Mouse (Mus musculus) heart, adult 18-20 months (tissue): ENCODE measurements around the gene 3110009E18Rik. TPM values are rescaled to one million over a fixed set of nuclear protein-coding genes. Genes with fewer than 3 reads are reported as not detected.
A peak's percentile ranks its signal among the peaks of the same experiment; 100 is the strongest.

ENCODE experiments used
- DNase-seq, 2 experiments: peaks; one replicate each; pipeline ENCODE4 v3.0.0; 2021 to 2022; ENCODE audit warnings: mixed read lengths in 1 of 2
- total RNA-seq, 2 experiments: library from RNA; stranded (reverse); gene quantifications; 2 replicates each; pipeline ENCODE4 v1.2.3; 2021

Gene 3110009E18Rik
- total RNA-seq, 2 experiments from 2014 or later: 6.2 to 6.4 TPM

DNA sequence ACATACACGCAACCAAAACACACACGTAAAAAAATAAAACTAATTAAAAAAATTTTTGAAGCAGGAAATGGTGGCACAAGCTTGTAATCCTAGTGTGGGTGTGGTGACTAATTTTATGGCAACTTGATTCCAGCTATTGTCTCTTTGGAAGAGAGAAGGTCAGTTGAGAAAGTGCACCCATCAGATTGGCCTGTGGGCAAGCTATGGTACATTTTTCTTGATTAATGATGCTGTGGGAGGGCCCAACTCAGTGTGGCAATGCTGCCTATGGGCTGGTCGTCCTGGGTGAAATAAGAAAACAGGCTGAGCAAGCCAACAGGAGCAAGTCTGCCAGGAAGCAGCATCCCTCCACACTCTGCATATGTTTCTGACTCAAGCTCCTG is 19.8 kb upstream of the 3110009E18Rik start:
- no peak for DNase-seq

DNA sequence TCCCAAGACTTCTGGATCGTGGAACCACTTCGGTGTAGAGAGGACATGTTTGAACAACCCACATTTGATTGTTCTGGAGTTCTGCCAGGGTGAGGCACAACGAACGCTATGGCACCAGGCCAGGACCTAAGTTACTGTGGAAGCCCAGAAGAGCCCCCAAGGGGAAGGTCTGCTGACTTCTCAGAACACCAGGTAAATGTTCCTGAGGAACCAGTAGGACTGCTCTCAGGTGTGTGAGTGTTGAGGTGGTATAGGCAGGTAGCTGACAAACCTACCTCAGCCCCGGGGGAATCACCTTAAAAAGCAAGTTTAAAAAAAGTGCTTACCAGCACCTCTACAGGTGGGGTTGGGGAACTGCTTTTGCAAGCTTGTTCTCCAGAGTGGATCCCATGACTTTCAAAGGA is 15.4 kb upstream of the 3110009E18Rik start:
- no peak for DNase-seq

DNA sequence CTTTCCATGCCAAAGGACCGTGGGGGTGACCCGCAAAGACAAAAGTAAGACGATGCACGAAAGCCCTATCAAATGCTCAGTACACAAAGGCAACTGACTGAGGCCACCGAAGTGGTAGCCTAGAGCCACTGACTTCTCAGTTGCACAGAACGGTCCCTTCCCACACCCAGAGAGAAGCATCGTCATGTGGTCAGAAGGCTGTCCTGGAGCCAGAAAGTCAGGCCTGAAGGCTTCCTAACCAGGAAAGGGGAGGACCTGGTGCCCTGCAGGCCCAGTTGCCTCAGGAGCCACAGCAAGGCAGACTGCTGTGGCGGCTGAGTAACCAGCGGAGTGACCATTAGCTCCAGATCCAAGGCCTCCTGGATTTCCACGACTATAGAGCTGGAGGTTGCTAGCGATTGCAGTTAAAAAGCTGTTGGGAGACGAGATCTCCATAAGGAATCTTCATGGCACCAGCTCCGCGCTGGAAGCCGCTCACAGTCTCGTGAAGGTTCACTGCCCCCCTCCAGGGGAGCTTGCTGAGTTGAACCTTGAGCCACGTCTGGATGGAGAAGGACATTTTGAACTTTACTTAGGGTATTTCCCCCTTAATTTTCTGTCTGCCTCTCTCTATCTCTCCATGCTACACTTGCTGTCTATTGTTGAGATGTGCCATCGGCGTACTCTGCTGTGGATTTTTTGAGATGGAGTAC is 11.1 kb upstream of the 3110009E18Rik start:
- DNase-seq: no peak

DNA sequence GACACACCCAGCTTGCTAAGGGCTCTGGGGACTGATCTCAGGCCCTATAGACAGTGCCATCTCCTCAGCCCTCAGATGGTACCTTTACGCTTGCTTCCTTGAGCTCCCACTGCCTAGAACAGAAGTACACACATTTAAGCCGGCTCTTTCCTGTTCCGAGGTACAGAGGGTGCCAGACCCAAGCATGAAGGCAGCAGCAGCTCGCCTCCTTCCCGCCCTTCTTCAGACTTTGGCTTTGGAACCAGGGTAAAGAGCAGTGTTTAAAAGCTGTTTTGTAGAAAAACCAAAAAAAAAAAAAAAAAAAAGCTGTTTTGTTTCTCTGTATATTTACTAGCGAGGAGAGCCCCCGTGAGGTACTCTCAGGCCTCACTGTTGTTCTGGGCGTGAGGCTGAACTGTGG is 9.2 kb upstream of the 3110009E18Rik start:
- DNase-seq: no peak

DNA sequence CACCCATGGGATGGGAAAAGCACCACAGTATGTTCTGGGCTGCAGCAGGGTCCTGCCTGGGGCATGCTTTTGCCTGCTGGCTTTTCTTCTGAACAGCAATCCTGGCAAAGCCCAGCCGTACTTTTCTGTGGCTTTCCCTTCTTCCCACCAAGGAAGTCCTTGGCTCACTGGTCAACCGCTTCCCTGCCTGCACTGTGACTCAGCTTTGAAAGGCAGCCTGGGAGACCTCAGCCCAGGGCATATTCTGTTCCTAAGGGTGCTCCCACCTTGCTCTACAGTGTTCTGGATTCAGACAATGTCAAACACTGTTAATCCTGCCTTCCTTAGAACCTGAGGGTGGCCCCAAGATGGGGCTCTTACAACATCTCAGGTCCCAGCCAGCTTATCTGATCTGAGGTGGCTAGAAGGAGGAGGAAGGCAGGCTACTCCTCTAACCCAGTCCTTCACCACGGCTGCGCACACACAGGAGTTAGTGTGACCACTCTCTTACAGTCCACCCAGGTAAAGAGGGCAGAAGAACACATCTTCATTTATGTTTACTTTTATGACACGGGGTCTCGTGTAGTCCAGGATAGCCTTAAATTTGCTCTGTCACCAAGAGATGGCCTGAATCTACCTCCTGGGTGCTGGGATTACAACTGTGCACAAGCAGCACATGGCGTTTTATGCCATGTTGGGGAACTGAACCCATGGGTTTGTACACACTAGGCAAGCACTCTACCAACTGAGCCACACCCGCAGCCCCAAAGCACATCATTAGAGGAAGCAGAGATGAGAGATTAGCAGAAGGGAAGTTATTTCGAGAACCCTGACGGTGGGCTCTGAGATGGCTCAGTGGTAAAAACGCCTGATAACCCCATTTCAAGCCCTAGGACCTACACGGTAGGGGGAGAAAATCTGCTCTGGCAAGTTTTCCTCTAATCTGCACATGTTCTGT is 8.5 kb upstream of the 3110009E18Rik start:
- no peak for DNase-seq

DNA sequence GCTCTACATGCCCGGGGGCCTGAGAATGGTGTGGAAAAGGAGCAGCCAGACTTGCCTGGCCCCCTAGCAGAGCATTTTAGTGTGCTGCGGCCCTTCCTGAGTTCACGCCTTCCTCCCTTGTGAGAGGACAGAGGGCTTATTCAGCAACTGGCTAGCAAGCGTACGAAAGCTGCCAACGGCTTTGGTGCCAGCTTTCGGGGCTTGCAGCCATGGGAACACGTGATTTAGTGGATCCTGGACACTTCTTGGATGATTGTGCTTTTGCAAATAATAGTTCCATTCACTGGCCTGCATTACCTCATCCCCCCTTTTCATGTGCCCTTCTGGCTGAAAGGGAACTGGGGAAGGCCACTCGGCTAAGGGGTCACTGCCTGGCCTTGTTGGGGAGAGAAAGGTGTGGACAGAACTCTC is 5.3 kb upstream of the 3110009E18Rik start:
- DNase-seq: peak; percentile 86 to 89

DNA sequence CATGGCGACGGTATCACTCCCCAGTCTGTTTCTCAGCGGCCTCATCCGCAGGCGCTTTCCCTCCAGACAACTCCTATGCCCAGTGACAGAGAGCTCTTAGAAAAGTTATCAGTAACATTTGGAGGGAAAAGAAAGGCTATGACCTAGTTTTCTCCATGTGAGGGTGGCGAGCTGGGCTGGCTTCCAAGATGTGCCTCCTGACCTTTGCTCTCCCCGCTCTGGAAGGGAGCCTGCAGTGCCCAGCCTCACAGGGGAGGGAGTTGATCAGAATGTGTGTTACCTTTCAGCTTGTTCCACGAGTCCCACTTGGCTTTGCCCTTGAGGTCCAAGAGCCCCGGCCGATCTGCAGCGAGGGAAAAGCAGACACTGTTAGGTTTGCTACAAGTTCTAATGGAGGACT is 4.9 kb upstream of the 3110009E18Rik start:
- DNase-seq: peak; percentile 50 to 58

DNA sequence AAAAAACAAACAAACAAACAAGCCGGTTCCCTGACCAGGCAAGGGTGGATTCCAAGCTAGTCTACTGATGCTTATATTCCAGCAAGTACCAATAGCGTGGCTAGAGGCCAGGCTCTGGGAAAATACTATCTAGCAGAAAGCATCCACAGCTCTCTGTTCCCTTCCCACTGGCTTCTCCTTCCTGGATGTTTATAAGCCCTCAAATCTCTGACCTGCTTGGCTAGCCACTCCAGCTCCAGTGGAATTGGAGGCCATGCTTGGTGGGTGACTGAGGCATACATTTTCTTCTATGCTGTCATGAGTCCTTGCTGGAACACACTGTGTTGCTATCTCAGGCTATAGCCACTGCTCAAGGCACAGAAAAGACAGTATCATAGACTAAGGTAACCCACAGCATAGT is 2.1 kb upstream of the 3110009E18Rik start:
- no peak for DNase-seq

DNA sequence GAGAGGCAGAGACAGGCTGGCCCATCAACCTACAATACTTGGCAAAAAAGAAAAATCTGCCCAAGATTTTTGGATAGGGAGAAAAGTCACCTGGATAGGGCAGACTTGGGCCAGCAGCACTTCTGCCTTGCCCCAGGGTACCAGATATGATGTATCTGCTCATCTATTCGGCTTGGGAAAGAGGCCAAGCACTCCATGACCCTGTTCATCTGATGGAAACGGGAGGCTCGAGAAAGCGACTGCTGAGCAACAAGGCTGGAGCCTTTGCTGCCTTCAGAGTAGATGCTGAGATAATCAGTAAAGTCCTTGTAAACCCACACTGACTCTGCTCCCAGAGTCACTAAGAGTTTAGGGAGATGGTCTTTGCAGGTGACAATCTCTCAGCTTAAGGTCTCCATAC is 1.6 kb upstream of the 3110009E18Rik start:
- DNase-seq: no peak

DNA sequence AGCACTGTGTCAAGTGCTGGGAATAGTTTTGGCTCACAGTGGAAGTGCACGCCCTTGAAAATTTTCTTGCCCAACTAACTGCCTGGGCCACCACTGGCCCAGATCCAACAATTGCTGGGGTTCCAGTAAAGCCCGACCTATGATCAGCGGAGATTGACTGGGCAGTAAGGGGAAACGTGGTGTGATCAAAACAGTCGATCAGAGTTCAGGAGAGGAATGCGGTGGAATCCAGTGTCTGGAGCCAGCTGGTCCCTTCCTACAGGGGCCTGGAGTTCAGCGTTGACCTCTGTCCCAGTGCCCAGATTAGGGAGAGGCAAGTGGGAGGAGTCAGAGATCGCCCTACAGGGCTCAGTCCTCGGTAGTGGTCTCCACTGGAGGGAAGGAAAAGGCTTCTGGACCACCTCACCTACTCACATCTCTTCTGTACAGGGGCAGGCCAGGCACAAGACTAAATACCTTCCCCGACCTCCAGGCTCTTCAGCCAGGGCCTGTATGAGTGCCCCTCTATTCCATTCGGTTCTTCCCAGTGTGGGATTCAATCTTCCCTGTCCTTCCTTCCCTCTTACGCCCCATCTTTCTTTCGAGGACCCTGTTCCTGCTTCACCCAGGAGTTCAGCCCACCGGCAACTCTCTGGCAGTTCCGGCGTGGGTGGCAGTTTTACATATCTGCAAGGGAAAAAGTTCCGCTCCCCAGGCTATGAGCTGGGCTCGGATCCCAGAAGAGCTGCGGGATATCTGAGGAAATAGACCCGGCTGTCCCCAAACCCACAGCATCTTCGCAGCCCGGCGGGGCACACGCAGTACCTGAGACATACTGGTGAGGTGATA is 632 bp upstream of the 3110009E18Rik start:
- DNase-seq: peak; percentile 76 to 83

DNA sequence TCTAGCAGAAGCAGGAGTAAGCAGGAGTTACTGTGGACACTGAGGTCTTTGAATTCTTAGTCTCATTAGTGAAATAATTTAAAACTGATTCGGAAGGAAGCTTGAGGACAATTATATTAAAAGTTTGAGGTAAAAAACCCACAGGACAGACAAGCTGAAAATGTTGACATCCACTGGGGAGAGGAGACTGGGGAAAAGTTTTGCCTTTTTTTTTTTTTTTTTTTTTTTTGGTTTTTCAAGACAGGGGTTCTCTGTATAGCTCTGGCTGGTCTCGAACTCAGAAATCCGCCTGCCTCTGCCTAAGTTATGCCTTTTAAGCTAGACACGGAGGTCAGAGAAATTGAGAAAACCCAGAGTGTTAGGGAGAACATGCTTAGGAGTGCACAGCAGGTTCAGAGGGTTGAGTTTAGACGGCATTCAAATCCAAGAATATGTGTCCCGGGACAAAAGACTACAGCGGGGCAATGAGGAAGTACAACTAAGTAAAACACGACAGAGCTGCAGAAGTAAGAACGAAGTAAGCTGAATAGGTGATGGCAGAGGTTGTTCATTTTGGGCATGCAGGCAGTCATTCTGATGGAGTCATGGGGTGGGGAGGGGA is 1.0 kb downstream of the 3110009E18Rik start:
- no peak for DNase-seq

DNA sequence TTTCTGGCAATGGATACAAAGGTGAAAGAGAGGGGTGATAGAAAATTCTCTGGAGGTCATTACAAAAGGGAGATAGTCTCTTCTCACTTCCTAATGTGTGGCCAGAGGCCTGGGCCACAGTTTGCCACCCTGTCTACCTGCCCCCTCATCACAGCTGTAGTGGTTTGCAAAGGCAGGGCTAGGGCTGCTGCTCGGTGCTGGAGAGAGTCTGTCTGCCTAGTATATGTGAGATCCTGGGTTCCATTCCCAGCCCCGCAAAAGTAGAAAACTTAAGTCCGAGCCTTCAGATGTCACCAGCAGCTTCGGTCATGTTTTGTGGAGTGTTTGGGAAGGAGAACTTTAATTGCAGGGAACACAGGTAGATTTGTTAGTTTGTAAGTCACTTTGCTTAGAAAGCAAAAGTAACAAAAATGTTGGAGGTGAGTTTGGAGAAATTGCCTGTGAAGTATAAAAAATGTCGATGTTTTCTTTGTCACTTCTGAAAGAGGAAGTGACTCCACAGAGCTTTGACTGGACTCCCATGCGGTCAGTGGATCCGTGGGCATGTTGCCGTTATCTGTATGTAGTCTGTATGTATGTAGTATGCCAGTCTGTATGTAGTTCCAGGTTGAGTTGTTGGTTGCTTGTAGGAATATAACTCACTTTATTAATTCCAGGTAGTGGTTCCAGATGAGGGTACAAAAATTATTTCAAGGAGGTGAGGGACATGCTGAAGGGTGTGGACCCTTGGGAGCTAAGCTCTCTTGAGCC is 1.8 kb downstream of the 3110009E18Rik start:
- DNase-seq: no peak

DNA sequence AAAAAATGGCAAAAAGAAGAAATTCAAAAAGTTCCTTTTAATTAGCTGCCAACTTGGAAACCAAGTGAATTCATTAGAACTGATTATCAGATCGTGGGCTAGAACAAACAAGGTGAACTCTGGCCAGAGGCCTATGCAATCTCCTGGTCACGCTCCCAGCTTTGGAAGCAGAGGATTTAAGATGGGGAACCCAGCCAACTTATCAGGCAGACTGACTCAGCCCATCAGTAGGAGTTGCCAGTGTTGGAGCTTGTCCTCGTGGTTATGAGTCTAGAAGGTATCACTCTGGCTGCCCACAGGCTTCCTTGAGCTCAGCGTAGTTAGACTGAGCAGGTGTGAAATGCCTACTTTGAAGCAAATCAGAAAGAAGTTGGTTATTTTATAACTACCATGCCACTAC is 3.9 kb downstream of the 3110009E18Rik start:
- peak; percentile 33 to 54 for DNase-seq

DNA sequence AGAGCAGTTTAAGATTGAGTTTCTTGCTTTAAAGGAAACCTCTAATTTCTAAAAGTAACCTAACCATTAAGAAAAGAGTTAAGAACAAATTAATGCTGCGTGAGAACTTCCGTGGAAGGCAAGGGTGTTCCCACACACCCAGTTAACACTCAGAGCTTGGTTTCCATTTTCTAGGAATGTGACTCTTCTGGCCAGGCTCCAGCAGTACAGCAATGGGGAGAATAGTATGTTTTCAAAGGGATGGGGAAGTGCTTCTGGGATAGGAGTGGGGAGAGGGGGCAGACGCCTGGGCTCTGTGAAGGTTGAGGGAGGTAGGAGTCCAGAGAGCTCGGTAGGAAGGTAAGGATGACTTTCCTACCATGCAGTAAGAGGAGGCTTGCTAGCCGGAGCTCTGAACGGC is 4.5 kb downstream of the 3110009E18Rik start:
- no peak for DNase-seq

DNA sequence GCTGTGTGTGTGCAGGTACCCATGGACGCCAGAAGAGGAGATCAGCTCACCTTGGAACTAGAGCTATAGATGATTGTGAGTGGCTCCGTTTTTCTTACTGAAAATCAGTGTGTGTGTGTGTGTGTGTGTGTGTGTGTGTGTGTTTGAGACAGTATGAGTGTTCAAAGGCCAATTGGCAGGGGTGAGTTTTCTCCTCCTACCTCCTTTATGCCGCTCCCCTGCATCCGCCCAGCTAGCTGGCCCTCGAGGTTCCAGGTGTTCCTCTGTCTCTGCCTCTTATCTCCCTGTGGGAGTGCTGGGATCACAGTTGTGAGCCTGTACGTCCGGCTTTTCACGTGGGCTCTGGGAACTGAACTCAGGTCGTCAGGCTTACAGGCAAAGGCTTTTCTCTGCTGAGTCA is 5.3 kb downstream of the 3110009E18Rik start:
- no peak for DNase-seq

DNA sequence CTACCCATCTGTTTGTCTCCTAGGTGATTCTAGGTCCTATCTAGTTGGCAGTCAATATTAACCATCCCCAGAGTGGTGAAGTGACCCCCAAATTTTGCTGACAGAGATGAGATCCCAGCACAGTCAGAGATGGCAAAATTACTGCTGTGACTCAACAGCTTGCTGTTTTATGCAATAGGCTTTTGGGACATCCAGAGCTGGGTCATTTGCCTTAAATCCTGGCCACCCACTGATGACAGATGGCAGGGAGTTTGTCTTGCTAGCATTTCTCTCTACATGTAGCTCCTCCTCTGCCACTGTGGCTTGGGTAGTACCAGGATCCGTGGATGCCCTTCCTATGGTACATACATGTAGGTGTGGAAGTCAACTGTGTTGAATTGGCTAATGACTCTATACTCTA is 11.4 kb downstream of the 3110009E18Rik start:
- no peak for DNase-seq

DNA sequence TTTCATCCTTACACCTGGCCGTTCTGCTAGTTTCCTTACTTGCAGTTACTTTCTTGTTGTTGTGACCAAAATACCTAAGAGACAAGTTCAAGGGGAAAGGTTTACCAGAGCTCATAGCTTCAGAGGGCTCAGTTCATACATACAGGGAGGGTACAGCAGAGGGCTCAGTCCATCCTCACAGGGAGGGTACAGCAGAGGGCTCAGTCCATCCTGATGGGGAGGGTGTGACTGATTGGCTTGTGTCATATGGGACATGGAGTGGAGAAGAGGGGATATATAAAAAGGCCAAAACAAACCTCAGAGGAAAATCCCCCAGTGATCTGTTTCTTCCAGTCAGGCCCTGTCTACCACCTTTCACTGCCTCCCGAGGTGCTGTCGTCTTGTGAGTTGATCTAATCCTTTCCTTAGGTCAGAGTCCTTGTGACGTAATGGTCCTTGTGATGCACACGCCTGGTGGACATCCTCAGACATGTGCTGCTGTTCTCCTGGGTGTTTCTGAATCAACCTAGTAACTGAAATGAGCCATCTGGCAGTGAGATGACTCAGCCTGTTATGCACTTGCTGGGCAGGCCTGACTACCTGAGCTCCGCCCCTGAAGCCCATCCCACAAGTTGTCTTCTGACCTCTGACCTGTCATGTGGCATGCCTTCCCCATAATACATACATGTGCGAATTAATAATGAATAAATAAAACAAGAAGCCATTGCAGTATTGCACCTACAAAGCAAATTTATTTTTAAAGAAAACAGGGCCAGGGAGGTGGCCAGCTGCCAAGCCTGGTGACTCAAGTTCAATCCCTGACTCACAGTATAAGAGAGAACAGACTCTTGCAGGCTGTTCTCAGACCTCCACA is 15.2 kb downstream of the 3110009E18Rik start:
- DNase-seq: peak; percentile 29 to 38

DNA sequence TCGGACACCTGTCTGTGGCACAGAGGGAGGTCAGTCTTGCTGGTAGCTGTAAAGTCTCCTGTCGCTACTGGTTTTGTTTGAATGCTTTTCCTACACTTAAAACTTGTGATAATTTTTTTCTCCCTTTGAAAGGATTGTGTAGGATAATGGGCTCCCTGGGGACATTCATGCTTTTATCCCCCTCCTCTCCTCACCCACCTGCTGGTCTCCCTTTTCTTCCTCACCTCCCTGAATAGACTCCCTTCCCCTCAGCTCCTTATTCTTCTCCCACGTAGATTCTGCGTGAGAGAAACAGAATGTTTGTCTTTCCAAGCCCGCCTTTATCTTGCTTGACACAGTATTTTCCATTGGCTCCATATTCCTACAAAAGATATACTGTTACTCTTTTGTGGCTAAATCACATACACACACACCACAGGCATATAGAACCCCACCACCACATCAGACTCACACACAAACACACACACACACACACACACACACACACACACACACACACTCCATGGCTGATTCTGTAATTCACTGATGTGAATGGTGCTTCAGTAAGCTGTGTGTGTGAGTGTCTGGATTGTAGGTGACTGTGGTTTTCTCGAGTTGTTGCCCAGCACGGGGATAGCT is 18.0 kb downstream of the 3110009E18Rik start:
- DNase-seq: no peak

DNA sequence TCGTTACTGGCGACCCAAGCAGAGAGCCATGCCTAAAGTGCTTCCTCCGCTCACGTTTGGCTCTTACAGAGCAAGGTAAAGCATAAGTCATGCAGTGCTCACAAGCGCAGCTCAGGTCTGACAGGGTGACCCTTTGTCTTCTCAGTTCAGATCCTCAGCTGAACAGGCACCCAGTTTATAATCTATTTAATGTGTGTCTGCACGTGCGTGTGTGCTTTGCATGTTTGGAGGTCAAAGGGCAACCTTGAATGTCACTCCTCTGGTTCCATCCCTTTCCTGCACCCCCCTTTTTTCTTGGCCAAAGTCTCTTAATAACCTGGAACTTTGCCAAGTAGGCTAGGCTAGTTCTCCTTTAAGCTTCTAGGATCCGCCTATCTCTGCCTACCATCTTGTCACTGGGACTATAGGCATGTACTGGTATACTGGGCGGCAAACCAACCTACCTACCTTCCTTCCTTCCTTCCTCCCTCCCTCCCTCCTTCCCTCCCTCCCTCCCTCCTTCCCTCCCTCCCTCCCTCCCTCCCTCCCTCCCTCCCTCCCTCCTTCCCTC is 19.2 kb downstream of the 3110009E18Rik start:
- no peak for DNase-seq

DNA sequence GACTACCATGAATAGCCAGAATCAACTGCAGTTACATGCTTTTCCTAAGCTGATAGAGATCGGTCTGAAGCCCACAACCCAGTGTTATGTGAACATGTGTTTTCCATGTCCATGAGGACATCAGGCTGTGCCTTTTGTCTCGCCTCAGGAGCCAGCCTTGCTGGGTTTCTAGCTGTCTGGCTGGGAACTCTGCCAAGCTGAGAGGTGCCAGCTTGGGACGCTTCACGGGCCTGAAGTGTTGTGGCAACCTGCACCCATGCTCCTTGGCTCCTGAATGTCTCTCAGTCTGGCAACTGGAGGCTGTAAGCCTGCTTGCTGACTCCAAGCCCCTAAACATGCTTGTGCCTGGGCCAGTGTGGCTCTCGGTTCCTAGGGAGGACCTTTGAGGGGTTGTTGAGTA is 21.6 kb downstream of the 3110009E18Rik start:
- peak; percentile 78 to 80 for DNase-seq
